Mouse (Mus musculus) liver, embryonic 14.5 days (tissue): ENCODE results near the gene Gm26661.

Source experiments
- CTCF ChIP-seq: IDR thresholded peaks from 2 replicates; pipeline ENCODE4 v1.5.1; 2016; ENCODE audit warnings: antibody characterized with exemption, low read depth, control low read depth
- EP300 ChIP-seq: IDR thresholded peaks from 2 replicates; pipeline ENCODE4 v1.6.1; 2016; ENCODE audit warnings: antibody characterized with exemption, low read depth

DNA sequence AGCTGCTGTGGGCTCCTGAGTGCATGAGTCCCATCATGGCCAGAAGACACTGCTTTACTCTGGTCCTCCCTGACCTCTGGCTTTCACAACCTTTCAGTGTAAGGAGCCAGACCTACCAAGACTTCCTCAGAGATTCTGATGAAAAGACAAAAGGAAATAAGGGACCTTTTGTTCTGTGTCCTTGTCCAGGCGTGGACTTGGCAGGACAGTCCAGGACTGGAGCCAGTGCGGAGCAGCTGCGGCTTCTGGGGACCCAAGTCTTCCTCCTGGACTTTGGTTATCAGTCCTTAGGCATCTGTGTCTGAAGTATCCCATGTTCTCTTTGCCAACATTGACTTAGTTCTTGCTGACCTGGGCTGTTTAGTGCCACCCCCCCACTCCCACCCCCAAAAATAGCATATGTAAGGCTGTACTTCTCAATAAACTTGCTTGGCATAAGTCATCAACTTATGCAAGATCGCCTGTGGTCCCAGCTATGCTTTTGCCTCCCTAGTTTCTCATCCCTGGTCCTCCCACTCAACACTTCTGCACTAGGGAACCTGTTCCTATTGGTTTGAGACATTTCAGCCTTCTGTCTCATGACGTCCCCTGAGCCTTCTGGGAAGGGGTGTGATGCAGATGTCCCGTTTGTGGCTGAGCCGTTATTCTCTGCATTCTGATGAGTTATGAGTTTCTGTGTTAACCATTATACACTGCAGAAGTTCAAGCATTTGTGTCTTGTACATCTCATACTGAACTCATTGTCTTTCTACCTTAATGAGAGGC, 1.9 kb upstream of the Gm26661 start:
- TF ChIP-seq CTCF (no peak), EP300 (no peak)
